Mouse (Mus musculus): ENCODE data around the gene Atpaf2. TPM values are rescaled to one million over a fixed set of nuclear protein-coding genes. Genes with fewer than 3 reads are reported as not detected.

Gene Atpaf2
- polyA plus RNA-seq, 1 experiment from 2014 or later: 54.9 TPM

- no peak for ATAC-seq (ENCODE audit: low FRiP score, low TSS enrichment)
- WGBS: 89% methylated on average over 3 of the region's 3 CpGs
- Histone ChIP-seq H3K4me1 (ENCODE audit: control insufficient read depth, insufficient read depth, low read length) (no peaks in the 10 kb centered on the region), H3K36me3 (ENCODE audit: control insufficient read depth, insufficient read depth, low read length) (peaks cover 64% of the 10 kb centered on the region), H3K9ac (ENCODE audit: low read depth, low read length) (no peak overlapping the region), H3K27me3 (ENCODE audit: control insufficient read depth, insufficient read depth, low read length) (no peaks in the 10 kb centered on the region), H3K4me2 (replicated peaks; ENCODE audit: low read depth, low read length) (no peak overlapping the region), H3K27ac (ENCODE audit: low read depth, low read length) (no peak overlapping the region), H3K9me3 (ENCODE audit: control insufficient read depth, low read length) (no peaks in the 10 kb centered on the region), H3K4me3 (ENCODE audit: low read length) (no peak overlapping the region)
These were observed 18.4 kb upstream of the Atpaf2 start for GRCm38 (mm10) chr11:60436618-60437017.

DNA sequence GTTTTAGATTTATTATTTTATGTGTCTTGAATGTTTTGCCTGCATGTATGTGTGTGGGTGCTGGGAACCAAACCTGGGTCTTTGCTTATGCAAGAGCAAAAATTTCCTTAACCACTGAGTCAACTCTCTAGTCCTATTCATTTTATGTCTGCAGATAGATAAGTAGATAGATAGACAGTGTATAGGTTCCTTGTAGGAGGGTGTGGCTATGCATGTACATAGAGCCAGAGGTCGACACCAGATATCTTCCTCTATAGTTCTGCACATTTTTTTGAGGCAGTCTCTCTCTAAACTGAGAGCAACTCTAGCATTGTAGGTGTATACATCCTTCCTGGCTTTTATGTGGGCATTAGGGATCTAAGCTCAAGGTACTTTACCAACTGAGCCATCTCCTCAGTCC, 16.9 kb upstream of the Atpaf2 start:
- H3K9ac ChIP-seq (ENCODE audit: low read depth, low read length): no peak overlapping the region
- no peaks in the 10 kb centered on the region for H3K27me3 ChIP-seq (ENCODE audit: control insufficient read depth, insufficient read depth, low read length)
- no peak overlapping the region for H3K27ac ChIP-seq (ENCODE audit: low read depth, low read length)
- no peaks in the 10 kb centered on the region for H3K4me1 ChIP-seq (ENCODE audit: control insufficient read depth, insufficient read depth, low read length)
- no peak for ATAC-seq (ENCODE audit: low FRiP score, low TSS enrichment)
- no peak overlapping the region for H3K4me2 ChIP-seq (replicated peaks; ENCODE audit: low read depth, low read length)
- no peak overlapping the region for H3K4me3 ChIP-seq (ENCODE audit: low read length)
- H3K36me3 ChIP-seq (ENCODE audit: control insufficient read depth, insufficient read depth, low read length): peaks cover 67% of the 10 kb centered on the region
- WGBS: 94% methylated on average over 1 of the region's 1 CpGs
- no peaks in the 10 kb centered on the region for H3K9me3 ChIP-seq (ENCODE audit: control insufficient read depth, low read length)

DNA sequence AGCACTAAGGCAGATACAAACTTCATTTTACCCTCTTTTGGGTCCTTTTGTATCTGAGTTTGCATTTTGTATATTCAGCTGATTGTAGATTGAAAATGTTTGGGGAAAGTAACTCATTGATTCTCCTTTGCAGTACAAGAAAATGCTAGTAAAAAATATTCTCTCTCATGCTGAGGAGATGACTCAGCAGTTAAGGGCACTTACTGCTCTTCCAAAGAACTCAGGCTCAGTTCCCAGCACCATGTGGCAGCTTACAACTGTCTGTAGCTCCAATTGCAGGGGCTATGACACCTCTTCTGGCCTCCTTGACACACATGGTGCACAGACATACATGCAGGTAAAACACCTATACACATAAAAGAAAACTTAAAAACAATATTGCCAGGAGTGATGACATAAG, 15.2 kb upstream of the Atpaf2 start:
- Histone ChIP-seq H3K4me2 (replicated peaks; ENCODE audit: low read depth, low read length) (no peak overlapping the region), H3K36me3 (ENCODE audit: control insufficient read depth, insufficient read depth, low read length) (peaks cover 69% of the 10 kb centered on the region), H3K27ac (ENCODE audit: low read depth, low read length) (no peak overlapping the region), H3K4me3 (ENCODE audit: low read length) (no peak overlapping the region), H3K27me3 (ENCODE audit: control insufficient read depth, insufficient read depth, low read length) (no peaks in the 10 kb centered on the region), H3K4me1 (ENCODE audit: control insufficient read depth, insufficient read depth, low read length) (no peaks in the 10 kb centered on the region), H3K9me3 (ENCODE audit: control insufficient read depth, low read length) (no peaks in the 10 kb centered on the region), H3K9ac (ENCODE audit: low read depth, low read length) (no peak overlapping the region)
- no peak for ATAC-seq (ENCODE audit: low FRiP score, low TSS enrichment)

DNA sequence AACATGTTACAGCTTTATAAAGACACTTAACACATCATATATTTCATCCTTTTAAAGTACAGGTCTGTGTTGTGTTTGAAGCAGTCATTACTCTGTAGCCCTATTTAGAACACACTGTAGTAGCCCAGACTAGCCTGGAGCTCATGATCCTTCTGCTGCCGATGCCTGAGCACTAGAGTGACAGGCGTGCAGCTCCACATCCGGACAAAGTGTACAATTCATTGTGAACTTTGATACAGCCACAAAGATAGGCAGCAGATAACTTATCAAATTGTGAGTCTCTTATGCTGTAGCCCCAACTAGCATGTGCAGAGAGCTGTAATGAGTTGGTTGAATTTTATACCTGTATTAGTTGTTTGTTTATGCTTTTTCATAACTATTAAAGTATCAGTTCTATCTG, 9.4 kb upstream of the Atpaf2 start:
- peaks cover 37% of the 10 kb centered on the region for H3K36me3 ChIP-seq (ENCODE audit: control insufficient read depth, insufficient read depth, low read length)
- ATAC-seq (ENCODE audit: low FRiP score, low TSS enrichment): no peak
- no peaks in the 10 kb centered on the region for H3K27me3 ChIP-seq (ENCODE audit: control insufficient read depth, insufficient read depth, low read length)
- H3K4me1 ChIP-seq (ENCODE audit: control insufficient read depth, insufficient read depth, low read length): no peaks in the 10 kb centered on the region
- WGBS: 89% methylated on average over 3 of the region's 3 CpGs
- H3K27ac ChIP-seq (ENCODE audit: low read depth, low read length): no peak overlapping the region
- no peaks in the 10 kb centered on the region for H3K9me3 ChIP-seq (ENCODE audit: control insufficient read depth, low read length)
- H3K4me2 ChIP-seq (replicated peaks; ENCODE audit: low read depth, low read length): no peak overlapping the region
- H3K4me3 ChIP-seq (ENCODE audit: low read length): no peak overlapping the region
- no peak overlapping the region for H3K9ac ChIP-seq (ENCODE audit: low read depth, low read length)

DNA sequence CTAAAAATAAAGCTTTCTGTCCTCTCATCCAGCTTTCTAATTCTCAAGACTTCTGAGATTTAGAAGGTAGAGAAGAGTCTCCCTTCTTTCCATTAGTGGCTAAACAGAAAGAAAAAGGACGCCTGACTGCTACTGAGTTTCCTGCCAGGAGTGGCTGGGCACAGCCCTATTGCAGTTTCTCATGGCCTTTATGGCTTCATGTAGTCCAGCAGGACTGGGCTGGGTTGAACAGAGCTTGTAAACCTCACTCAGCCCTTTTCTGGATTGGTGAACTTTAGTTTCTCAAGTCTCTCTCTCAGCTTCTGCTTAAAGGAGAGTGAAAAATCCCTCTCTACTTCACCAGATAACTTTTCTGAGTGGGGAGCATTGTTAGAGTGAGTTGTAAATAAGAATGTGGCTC, 8.2 kb upstream of the Atpaf2 start:
- no peak overlapping the region for H3K4me3 ChIP-seq (ENCODE audit: low read length)
- no peak overlapping the region for H3K9ac ChIP-seq (ENCODE audit: low read depth, low read length)
- H3K36me3 ChIP-seq (ENCODE audit: control insufficient read depth, insufficient read depth, low read length): peaks cover 26% of the 10 kb centered on the region; the same call in 1 of the 2 replicates
- H3K4me1 ChIP-seq (ENCODE audit: control insufficient read depth, insufficient read depth, low read length): no peaks in the 10 kb centered on the region
- H3K27me3 ChIP-seq (ENCODE audit: control insufficient read depth, insufficient read depth, low read length): no peaks in the 10 kb centered on the region
- H3K4me2 ChIP-seq (replicated peaks; ENCODE audit: low read depth, low read length): no peak overlapping the region
- H3K27ac ChIP-seq (ENCODE audit: low read depth, low read length): no peak overlapping the region
- ATAC-seq (ENCODE audit: low FRiP score, low TSS enrichment): no peak
- 83% methylated on average over 1 of the region's 1 CpGs for WGBS
- H3K9me3 ChIP-seq (ENCODE audit: control insufficient read depth, low read length): no peaks in the 10 kb centered on the region

- WGBS: 81% methylated on average over 1 of the region's 1 CpGs
- peaks cover 10% of the 10 kb centered on the region for H3K4me1 ChIP-seq (ENCODE audit: control insufficient read depth, insufficient read depth, low read length)
- H3K9me3 ChIP-seq (ENCODE audit: control insufficient read depth, low read length): no peaks in the 10 kb centered on the region
- H3K4me3 ChIP-seq (ENCODE audit: low read length): no peak overlapping the region
- peaks cover 16% of the 10 kb centered on the region; the same call in 1 of the 2 replicates for H3K36me3 ChIP-seq (ENCODE audit: control insufficient read depth, insufficient read depth, low read length)
- H3K27me3 ChIP-seq (ENCODE audit: control insufficient read depth, insufficient read depth, low read length): no peaks in the 10 kb centered on the region
- no peak for ATAC-seq (ENCODE audit: low FRiP score, low TSS enrichment)
- no peak overlapping the region for H3K4me2 ChIP-seq (replicated peaks; ENCODE audit: low read depth, low read length)
- H3K9ac ChIP-seq (ENCODE audit: low read depth, low read length): no peak overlapping the region
- H3K27ac ChIP-seq (ENCODE audit: low read depth, low read length): no peak overlapping the region
These were observed 4.7 kb upstream of the Atpaf2 start for GRCm38 (mm10) chr11:60423006-60423405.

- no peak for ATAC-seq (ENCODE audit: low FRiP score, low TSS enrichment)
- no peaks in the 10 kb centered on the region for H3K9me3 ChIP-seq (ENCODE audit: control insufficient read depth, low read length)
- WGBS: 65% methylated on average over 5 of the region's 6 CpGs
- H3K27ac ChIP-seq (ENCODE audit: low read depth, low read length): no peak overlapping the region
- no peak overlapping the region for H3K4me3 ChIP-seq (ENCODE audit: low read length)
- peaks cover 10% of the 10 kb centered on the region for H3K4me1 ChIP-seq (ENCODE audit: control insufficient read depth, insufficient read depth, low read length)
- H3K4me2 ChIP-seq (replicated peaks; ENCODE audit: low read depth, low read length): no peak overlapping the region
- H3K27me3 ChIP-seq (ENCODE audit: control insufficient read depth, insufficient read depth, low read length): no peaks in the 10 kb centered on the region
- H3K9ac ChIP-seq (ENCODE audit: low read depth, low read length): no peak overlapping the region
- H3K36me3 ChIP-seq (ENCODE audit: control insufficient read depth, insufficient read depth, low read length): peaks cover 7% of the 10 kb centered on the region; the same call in 1 of the 2 replicates
These were observed 3.9 kb upstream of the Atpaf2 start for GRCm38 (mm10) chr11:60422046-60422668.

- peak overlapping the region; percentile 95 for H3K4me2 ChIP-seq (replicated peaks; ENCODE audit: low read depth, low read length)
- H3K9me3 ChIP-seq (ENCODE audit: control insufficient read depth, low read length): no peaks in the 10 kb centered on the region
- H3K27me3 ChIP-seq (ENCODE audit: control insufficient read depth, insufficient read depth, low read length): no peaks in the 10 kb centered on the region
- H3K4me3 ChIP-seq (ENCODE audit: low read length): peak overlapping the region; percentile 95
- 0 out of 2 replicates have a peak overlapping the region, but pooled peaks have one; percentile 85 for H3K27ac ChIP-seq (ENCODE audit: low read depth, low read length)
- H3K36me3 ChIP-seq (ENCODE audit: control insufficient read depth, insufficient read depth, low read length): no peaks in the 10 kb centered on the region
- 8% methylated on average over 6 of the region's 6 CpGs for WGBS
- no peak for ATAC-seq (ENCODE audit: low FRiP score, low TSS enrichment)
- H3K9ac ChIP-seq (ENCODE audit: low read depth, low read length): peak overlapping the region; percentile 95
- H3K4me1 ChIP-seq (ENCODE audit: control insufficient read depth, insufficient read depth, low read length): peaks cover 19% of the 10 kb centered on the region
These were observed 181 bp upstream of the Atpaf2 start for GRCm38 (mm10) chr11:60418473-60418803.

- Histone ChIP-seq H3K9me3 (ENCODE audit: control insufficient read depth, low read length) (no peaks in the 10 kb centered on the region), H3K4me3 (ENCODE audit: low read length) (peak within 1 kb of the TSS; percentile 95), H3K27me3 (ENCODE audit: control insufficient read depth, insufficient read depth, low read length) (no peaks in the 10 kb centered on the region), H3K4me2 (replicated peaks; ENCODE audit: low read depth, low read length) (peak within 1 kb of the TSS; percentile 95), H3K4me1 (ENCODE audit: control insufficient read depth, insufficient read depth, low read length) (peaks cover 19% of the 10 kb centered on the region), H3K36me3 (ENCODE audit: control insufficient read depth, insufficient read depth, low read length) (no peaks in the 10 kb centered on the region), H3K27ac (ENCODE audit: low read depth, low read length) (peak within 1 kb of the TSS; percentile 85), H3K9ac (ENCODE audit: low read depth, low read length) (peak within 1 kb of the TSS; percentile 95)
- ATAC-seq (ENCODE audit: low FRiP score, low TSS enrichment): peak; percentile 97
- WGBS: under 1% methylated on average over 73 of the region's 81 CpGs
These were observed 1.1 kb downstream of the Atpaf2 start, which contains the start of gene Gid4 for GRCm38 (mm10) chr11:60416963-60417716. Gene Gid4 (plus strand): TSS chr11:60417145.
